Mouse (Mus musculus) cerebellum, adult 2 months (tissue): Measurements from ENCODE around the gene Irf2.

Source experiments
- CTCF ChIP-seq: fragments of 200-500 bp; IDR thresholded peaks from 2 replicates; pipeline ENCODE4 v1.5.1; 2011; ENCODE audit warnings: low read depth, mild to moderate bottlenecking, control low read depth, low read length, moderate library complexity, borderline replicate concordance; ENCODE audit not compliant: insufficient read depth
- POLR2A ChIP-seq: fragments of 200-500 bp; IDR thresholded peaks from 2 replicates; pipeline ENCODE4 v1.6.1; 2011; ENCODE audit warnings: low read length, control low read depth, borderline replicate concordance; ENCODE audit not compliant: insufficient read depth

GRCm38 (mm10) chr8:46818990-46819288, 79.4 kb downstream of the Irf2 start:
- TF ChIP-seq POLR2A: no peak
- no peak for TF ChIP-seq CTCF
